Mouse (Mus musculus) heart, embryonic 13.5 days (tissue): Measurements from ENCODE around the gene Tmco2. TPM values are rescaled to one million over a fixed set of nuclear protein-coding genes. Genes with fewer than 3 reads are reported as not detected.

Experiments
- ATAC-seq: fragments of 200-750 bp; cut with Nextera tagmentation; 2 replicates; pipeline ENCODE4 v1.8.0; 2017; ENCODE audit warnings: moderate TSS enrichment; ENCODE audit not compliant: insufficient number of reproducible peaks, low FRiP score, low TSS enrichment; ENCODE audit errors: extremely low read depth
- H3K27ac ChIP-seq: fragments of 300-500 bp; sonication (generic); replicated peaks from 2 replicates; pipeline ENCODE4 v1.5.1; 2015; ENCODE audit warnings: moderate library complexity, mild to moderate bottlenecking, inconsistent platforms
- H3K27me3 ChIP-seq: fragments of 300-500 bp; sonication (generic); replicated peaks from 2 replicates; pipeline ENCODE4 v1.6.1; 2015; ENCODE audit warnings: mild to moderate bottlenecking, inconsistent platforms
- H3K36me3 ChIP-seq: fragments of 300-500 bp; sonication (generic); 2 replicates; pipeline ENCODE4 v1.6.1; 2015; ENCODE audit warnings: mild to moderate bottlenecking, inconsistent platforms
- H3K4me1 ChIP-seq: fragments of 300-500 bp; sonication (generic); 2 replicates; pipeline ENCODE4 v1.6.1; 2015; ENCODE audit warnings: inconsistent platforms
- H3K4me2 ChIP-seq: fragments of 300-500 bp; sonication (generic); 2 replicates; pipeline ENCODE4 v1.6.1; 2015; ENCODE audit warnings: inconsistent platforms, mild to moderate bottlenecking, moderate library complexity
- H3K4me3 ChIP-seq: fragments of 300-500 bp; sonication (generic); 2 replicates; pipeline ENCODE4 v1.5.1; 2015; ENCODE audit warnings: moderate library complexity, mild to moderate bottlenecking, inconsistent platforms
- H3K9ac ChIP-seq: fragments of 300-500 bp; sonication (generic); 2 replicates; pipeline ENCODE4 v1.6.1; 2015; ENCODE audit warnings: inconsistent platforms, mild to moderate bottlenecking, moderate library complexity
- H3K9me3 ChIP-seq: fragments of 300-500 bp; sonication (generic); 2 replicates; pipeline ENCODE4 v1.6.1; 2016; ENCODE audit warnings: inconsistent platforms
- WGBS: fragments of 180-500 bp; shearing (Covaris S2); methylation state at CpG from one replicate; pipeline ENCODE4 v1.1.7; 2015; ENCODE audit warnings: mixed read lengths; 5-methylcytosine and 5-hydroxymethylcytosine counted together
- polyA plus RNA-seq: library from polyadenylated mRNA; unstranded; fragments of >200 nt; fragmentation: Nextera tagmentation; extraction: Ambion mirVana; gene quantifications from 2 replicates; pipeline ENCODE4 v1.2.1, GENCODE M21; 2015

The Tmco2 gene
- polyA plus RNA-seq, 1 experiment from 2014 or later = not detected

GRCm38 (mm10) chr4:121056342-121056741 is 52.7 kb downstream of the Tmco2 start:
- 45% methylated on average over 3 of the region's 3 CpGs for WGBS
- Histone ChIP-seq H3K4me1 (peaks cover 14% of the 10 kb centered on the region), H3K36me3 (peaks cover 23% of the 10 kb centered on the region), H3K27ac (no peak overlapping the region), H3K9ac (no peak overlapping the region), H3K9me3 (no peaks in the 10 kb centered on the region), H3K27me3 (peaks cover 23% of the 10 kb centered on the region), H3K4me3 (no peak overlapping the region), H3K4me2 (no peak overlapping the region)
- no peak for ATAC-seq

Other genes with a start within 250 kb of the Tmco2 start
- gene Exo5, start 184.2 kb downstream of the Tmco2 start, polyA plus RNA-seq = 10.4 and 11.9 TPM in 2 replicates
- gene Zfp69, start 157.5 kb downstream of the Tmco2 start, polyA plus RNA-seq = 13.7 and 13.8 TPM in 2 replicates
- gene Smap2, start 92.0 kb downstream of the Tmco2 start, polyA plus RNA-seq = 11.5 and 12.3 TPM in 2 replicates
- gene Col9a2, start 69.8 kb downstream of the Tmco2 start, polyA plus RNA-seq = 7.9 and 8.4 TPM in 2 replicates
- 22.2 and 22.6 TPM in 2 replicates for gene Zmpste24, start 11.0 kb downstream of the Tmco2 start, polyA plus RNA-seq
- 16.1 and 16.8 TPM in 2 replicates for gene Rlf, start 105.9 kb upstream of the Tmco2 start, polyA plus RNA-seq
- not detected in 2 replicates for gene Gm12888, start 215.7 kb upstream of the Tmco2 start, polyA plus RNA-seq